Mouse (Mus musculus) forebrain, embryonic 13.5 days (tissue): ENCODE results near the gene Faf1. TPM values are rescaled to one million over a fixed set of nuclear protein-coding genes. Genes with fewer than 3 reads are reported as not detected.

Source experiments
- ATAC-seq: fragments of 200-750 bp; cut with Nextera tagmentation; 2 replicates; pipeline ENCODE4 v1.8.0; 2017
- H3K27ac ChIP-seq: fragments of 300-500 bp; sonication (generic); 2 replicates; pipeline ENCODE4 v1.5.1; 2015; ENCODE audit warnings: inconsistent platforms, mild to moderate bottlenecking, moderate library complexity
- H3K27me3 ChIP-seq: fragments of 300-500 bp; sonication (generic); 2 replicates; pipeline ENCODE4 v1.6.1; 2015; ENCODE audit warnings: mild to moderate bottlenecking, inconsistent platforms
- H3K36me3 ChIP-seq: fragments of 300-500 bp; sonication (generic); 2 replicates; pipeline ENCODE4 v1.6.1; 2015; ENCODE audit warnings: mild to moderate bottlenecking, inconsistent platforms; ENCODE audit not compliant: poor library complexity, severe bottlenecking
- H3K4me1 ChIP-seq: fragments of 300-500 bp; sonication (generic); 2 replicates; pipeline ENCODE4 v1.6.1; 2015; ENCODE audit warnings: inconsistent platforms
- H3K4me2 ChIP-seq: fragments of 300-500 bp; sonication (generic); 2 replicates; pipeline ENCODE4 v1.6.1; 2015; ENCODE audit warnings: inconsistent platforms, mild to moderate bottlenecking, moderate library complexity
- H3K4me3 ChIP-seq: fragments of 300-500 bp; sonication (generic); 2 replicates; pipeline ENCODE4 v1.5.1; 2015; ENCODE audit warnings: mild to moderate bottlenecking, inconsistent platforms
- H3K9ac ChIP-seq: fragments of 300-500 bp; sonication (generic); 2 replicates; pipeline ENCODE4 v1.6.1; 2015; ENCODE audit warnings: mild to moderate bottlenecking, inconsistent platforms
- H3K9me3 ChIP-seq: fragments of 300-500 bp; sonication (generic); replicated peaks from 2 replicates; pipeline ENCODE4 v1.6.1; 2016; ENCODE audit warnings: inconsistent platforms
- WGBS: fragments of 180-500 bp; shearing (Covaris S2); methylation state at CpG from one replicate; pipeline ENCODE4 v1.1.7; 2015; 5-methylcytosine and 5-hydroxymethylcytosine counted together
- polyA plus RNA-seq: library from polyadenylated mRNA; unstranded; fragments of >200 nt; fragmentation: Nextera tagmentation; extraction: Ambion mirVana; gene quantifications from 2 replicates; pipeline ENCODE4 v1.2.1, GENCODE M21; 2015

The Faf1 gene
- polyA plus RNA-seq, 1 experiment from 2014 or later: 30.4 TPM

- H3K4me1 ChIP-seq: 0 out of 2 replicates have a peak, but pooled peaks cover 8% of the 10 kb centered on the region
These were observed 277.1 kb downstream of the Faf1 start for GRCm38 (mm10) chr4:109953509-109953908.

GRCm38 (mm10) chr4:109960201-109960935, 284.0 kb downstream of the Faf1 start:
- no peak overlapping the region for H3K4me3 ChIP-seq

More at GRCm38 (mm10) chr4:109953509-109953908, 277.1 kb downstream of the Faf1 start:
- WGBS: 92% methylated on average over 1 of the region's 1 CpGs
- Histone ChIP-seq H3K27me3 (no peaks in the 10 kb centered on the region), H3K9me3 (no peaks in the 10 kb centered on the region), H3K9ac (no peak overlapping the region), H3K4me3 (no peak overlapping the region), H3K4me2 (no peak overlapping the region), H3K36me3 (no peaks in the 10 kb centered on the region), H3K27ac (no peak overlapping the region)
- no peak for ATAC-seq

GRCm38 (mm10) chr4:109963570-109964279, 287.3 kb downstream of the Faf1 start:
- no peaks in the 10 kb centered on the region for H3K27me3 ChIP-seq
- H3K27ac ChIP-seq: no peak overlapping the region
- H3K9ac ChIP-seq: no peak overlapping the region
- no peaks in the 10 kb centered on the region for H3K4me1 ChIP-seq
- no peak for ATAC-seq
- H3K36me3 ChIP-seq: peaks cover 16% of the 10 kb centered on the region; the same call in 1 of the 2 replicates
- 86% methylated on average over 5 of the region's 5 CpGs for WGBS
- no peak overlapping the region for H3K4me2 ChIP-seq
- no peak overlapping the region for H3K4me3 ChIP-seq
- no peaks in the 10 kb centered on the region for H3K9me3 ChIP-seq

More at GRCm38 (mm10) chr4:109960201-109960935, 284.0 kb downstream of the Faf1 start:
- H3K4me1 ChIP-seq: no peaks in the 10 kb centered on the region
- H3K9ac ChIP-seq: no peak overlapping the region
- ATAC-seq: no peak
- H3K4me2 ChIP-seq: no peak overlapping the region
- no peak overlapping the region for H3K27ac ChIP-seq
- H3K27me3 ChIP-seq: no peaks in the 10 kb centered on the region
- no peaks in the 10 kb centered on the region for H3K9me3 ChIP-seq
- WGBS: 57% methylated on average over 5 of the region's 5 CpGs
- H3K36me3 ChIP-seq: peaks cover 16% of the 10 kb centered on the region; the same call in 1 of the 2 replicates

GRCm38 (mm10) chr4:109969561-109969960, 293.2 kb downstream of the Faf1 start:
- H3K4me2 ChIP-seq: no peak overlapping the region
- ATAC-seq: no peak
- H3K4me1 ChIP-seq: peaks cover 12% of the 10 kb centered on the region
- H3K4me3 ChIP-seq: no peak overlapping the region
- peaks cover 44% of the 10 kb centered on the region for H3K27me3 ChIP-seq
- no peaks in the 10 kb centered on the region for H3K36me3 ChIP-seq
- H3K27ac ChIP-seq: no peak overlapping the region
- no peak overlapping the region for H3K9ac ChIP-seq
- no peaks in the 10 kb centered on the region for H3K9me3 ChIP-seq
- 89% methylated on average over 5 of the region's 5 CpGs for WGBS

- Histone ChIP-seq H3K4me3 (peak overlapping the region; percentile 70), H3K9me3 (no peaks in the 10 kb centered on the region), H3K27ac (peak overlapping the region; percentile 21; the same call in 1 of the 2 replicates), H3K36me3 (no peaks in the 10 kb centered on the region), H3K4me1 (peaks cover 34% of the 10 kb centered on the region), H3K27me3 (peaks cover 88% of the 10 kb centered on the region), H3K4me2 (peak overlapping the region; percentile 79), H3K9ac (peak overlapping the region; percentile 97)
- WGBS: 3% methylated on average over 20 of the region's 20 CpGs
- ATAC-seq: no peak
These were observed 297.7 kb downstream of the Faf1 start for GRCm38 (mm10) chr4:109973991-109974654.

GRCm38 (mm10) chr4:109974655-109975380, 298.4 kb downstream of the Faf1 start:
- Histone ChIP-seq H3K9me3 (no peaks in the 10 kb centered on the region), H3K9ac (peak overlapping the region; percentile 97), H3K4me3 (peak overlapping the region; percentile 70), H3K27me3 (peaks cover 92% of the 10 kb centered on the region), H3K4me1 (peaks cover 35% of the 10 kb centered on the region), H3K4me2 (peak overlapping the region; percentile 79), H3K27ac (peak overlapping the region; percentile 92), H3K36me3 (peaks cover 1% of the 10 kb centered on the region; the same call in 1 of the 2 replicates)
- ATAC-seq: no peak
- 2% methylated on average over 33 of the region's 33 CpGs for WGBS

GRCm38 (mm10) chr4:109975381-109976240, 299.2 kb downstream of the Faf1 start:
- peak overlapping the region; percentile 92 for H3K27ac ChIP-seq
- H3K4me2 ChIP-seq: peak overlapping the region; percentile 79
- WGBS: 12% methylated on average over 25 of the region's 25 CpGs
- peaks cover 96% of the 10 kb centered on the region for H3K27me3 ChIP-seq
- H3K36me3 ChIP-seq: peaks cover 6% of the 10 kb centered on the region
- ATAC-seq: no peak
- peaks cover 39% of the 10 kb centered on the region for H3K4me1 ChIP-seq
- peak overlapping the region; percentile 70 for H3K4me3 ChIP-seq
- no peaks in the 10 kb centered on the region for H3K9me3 ChIP-seq
- peak overlapping the region; percentile 97 for H3K9ac ChIP-seq

- no peak for ATAC-seq
- peaks cover 95% of the 10 kb centered on the region for H3K27me3 ChIP-seq
- H3K27ac ChIP-seq: peak overlapping the region; percentile 92
- peaks cover 40% of the 10 kb centered on the region for H3K4me1 ChIP-seq
- WGBS: under 1% methylated on average over 34 of the region's 34 CpGs
- no peaks in the 10 kb centered on the region for H3K9me3 ChIP-seq
- peaks cover 8% of the 10 kb centered on the region for H3K36me3 ChIP-seq
- H3K4me3 ChIP-seq: peak overlapping the region; percentile 70
- peak overlapping the region; percentile 97 for H3K9ac ChIP-seq
- H3K4me2 ChIP-seq: peak overlapping the region; percentile 79
These were observed 300.1 kb downstream of the Faf1 start for GRCm38 (mm10) chr4:109976273-109977147.

GRCm38 (mm10) chr4:109977148-109978067, 301.0 kb downstream of the Faf1 start, which contains the start of gene Dmrta2:
Gene Dmrta2, plus strand, starts transcription at chr4:109978053.
- Histone ChIP-seq H3K9ac (peak within 1 kb of the TSS; percentile 97), H3K27ac (peak within 1 kb of the TSS; percentile 92)

More at GRCm38 (mm10) chr4:109977148-109978067, 301.0 kb downstream of the Faf1 start, which contains the start of gene Dmrta2:
- Histone ChIP-seq H3K27me3 (peaks cover 96% of the 10 kb centered on the region), H3K9me3 (no peaks in the 10 kb centered on the region), H3K4me1 (peaks cover 49% of the 10 kb centered on the region), H3K36me3 (peaks cover 16% of the 10 kb centered on the region), H3K4me2 (peak within 1 kb of the TSS; percentile 79), H3K4me3 (peak within 1 kb of the TSS; percentile 70)
- under 1% methylated on average over 64 of the region's 64 CpGs for WGBS
- ATAC-seq: peak; percentile 93
